Mouse (Mus musculus): ENCODE results near the gene Gm20517.

GRCm38 (mm10) chr17:47597261-47597660, 14.1 kb upstream of the Gm20517 start:
- peak; percentile 29 for TF ChIP-seq POLR2A (IDR thresholded peaks at IDR 0.05; ENCODE audit: insufficient read length, low read depth)
- TF ChIP-seq MAX (IDR thresholded peaks at IDR 0.05; ENCODE audit: low read depth): no peak
